ENCODE assay signal across 9 mouse cellular contexts in the genomic region with DNA sequence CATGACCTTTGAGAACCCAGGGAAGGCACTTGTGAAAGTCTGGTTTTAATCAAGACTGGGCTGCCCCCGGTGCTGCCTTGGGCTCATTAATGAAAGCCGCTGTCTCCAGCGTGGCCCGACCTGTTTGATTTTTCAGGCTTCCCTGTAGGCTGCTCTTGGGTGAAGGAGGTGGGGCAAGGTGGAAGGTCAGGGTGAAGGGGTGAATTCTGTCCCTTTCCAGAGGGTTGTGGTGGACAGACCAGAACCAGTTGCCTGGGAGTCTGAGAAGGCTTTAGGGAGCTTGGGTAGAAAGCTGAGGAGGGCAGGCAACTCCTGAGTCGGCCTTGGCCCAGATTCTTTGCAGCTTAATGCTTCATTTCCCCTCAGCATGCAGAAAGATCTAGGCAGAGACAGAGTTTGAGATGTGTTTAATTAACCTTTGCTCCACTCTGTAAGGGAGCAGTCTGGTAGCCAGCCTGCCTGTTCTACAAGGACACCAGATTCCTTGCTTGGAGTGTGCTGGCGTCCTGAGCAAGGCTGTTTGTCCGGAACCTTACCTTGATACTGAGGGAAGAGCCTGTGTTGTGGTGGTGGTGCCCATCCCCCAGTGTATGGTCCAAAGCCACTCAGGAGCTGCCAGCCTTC. TPM values are rescaled to one million over a fixed set of nuclear protein-coding genes. Genes with fewer than 3 reads are reported as not detected.
DNase-seq lines count a peak whose midpoint lies in the region; ATAC-seq lines count a peak whose summit lies in the region.
"Had no signal": no experiment of that assay in that cellular context is flagged by ENCODE, and none has a peak within 500 bp of the region (broad histone marks: within the 10 kb centered on the region; RNA-seq: fewer than 3 reads in every experiment).

No protein-coding gene starts in this region.

- H3K4me3 ChIP-seq in hindbrain, embryonic 12.5 days = no peak overlapping the region
- no peak overlapping the region for H3K4me3 ChIP-seq in hindbrain, embryonic 16.5 days (ENCODE audit: low read length)
- 0 out of 2 replicates have a peak overlapping the region, but pooled peaks have one; percentile 16 for H3K4me3 ChIP-seq in embryonic facial prominence, embryonic 10.5 days
- H3K4me3 ChIP-seq in midbrain, embryonic 15.5 days = no peak overlapping the region

- H3K9me3 ChIP-seq in hindbrain, embryonic 12.5 days (replicated peaks) = no peaks in the 10 kb centered on the region
- no peaks in the 10 kb centered on the region for H3K9me3 ChIP-seq in hindbrain, embryonic 16.5 days (ENCODE audit: control insufficient read depth, low read length)
- H3K9me3 ChIP-seq in embryonic facial prominence, embryonic 10.5 days = no peaks in the 10 kb centered on the region
- no peaks in the 10 kb centered on the region for H3K9me3 ChIP-seq in midbrain, embryonic 15.5 days

- H3K4me2 ChIP-seq in hindbrain, embryonic 12.5 days (replicated peaks) = no peak overlapping the region
- no peak overlapping the region for H3K4me2 ChIP-seq in hindbrain, embryonic 16.5 days (ENCODE audit: low read length)
- no peak overlapping the region for H3K4me2 ChIP-seq in midbrain, embryonic 15.5 days
- H3K4me2 ChIP-seq: heart, embryonic 11.5 days had no signal

- H3K36me3 ChIP-seq in hindbrain, embryonic 12.5 days = 0 out of 2 replicates have a peak, but pooled peaks cover 3% of the 10 kb centered on the region
- H3K36me3 ChIP-seq in hindbrain, embryonic 16.5 days (ENCODE audit: control insufficient read depth, insufficient read depth, low read length) = peaks cover 4% of the 10 kb centered on the region; the same call in 1 of the 2 replicates
- H3K36me3 ChIP-seq in embryonic facial prominence, embryonic 10.5 days (replicated peaks) = peaks cover 33% of the 10 kb centered on the region
- 0 out of 2 replicates have a peak, but pooled peaks cover 5% of the 10 kb centered on the region for H3K36me3 ChIP-seq in midbrain, embryonic 15.5 days (replicated peaks)

- no peak overlapping the region for H3K9ac ChIP-seq in hindbrain, embryonic 12.5 days
- H3K9ac ChIP-seq in hindbrain, embryonic 16.5 days (ENCODE audit: low read depth, low read length) = no peak overlapping the region
- H3K9ac ChIP-seq in midbrain, embryonic 15.5 days = no peak overlapping the region

- no peak for ATAC-seq in hindbrain, embryonic 12.5 days (ENCODE audit: low FRiP score)
- ATAC-seq in hindbrain, embryonic 16.5 days = no peak
- no peak for ATAC-seq in midbrain, embryonic 15.5 days (replicated peaks)
- ATAC-seq in activated CD4-positive, CD25-positive, alpha-beta regulatory T cell, adult 4 months = no peak

- peaks cover 73% of the 10 kb centered on the region for H3K4me1 ChIP-seq in hindbrain, embryonic 12.5 days
- H3K4me1 ChIP-seq in hindbrain, embryonic 16.5 days (ENCODE audit: control insufficient read depth, insufficient read depth, low read depth, low read length) = peaks cover 11% of the 10 kb centered on the region
- H3K4me1 ChIP-seq in embryonic facial prominence, embryonic 10.5 days = peaks cover 88% of the 10 kb centered on the region
- H3K4me1 ChIP-seq in midbrain, embryonic 15.5 days = peaks cover 26% of the 10 kb centered on the region

- peak overlapping the region; percentile 37; the same call in 1 of the 2 replicates for H3K27ac ChIP-seq in hindbrain, embryonic 12.5 days
- no peak overlapping the region for H3K27ac ChIP-seq in hindbrain, embryonic 16.5 days (ENCODE audit: low read depth, low read length)
- peak overlapping the region; percentile 81 for H3K27ac ChIP-seq in embryonic facial prominence, embryonic 10.5 days (replicated peaks)
- peak overlapping the region; percentile 22; the same call in 1 of the 2 replicates for H3K27ac ChIP-seq in midbrain, embryonic 15.5 days

- peak; percentile 84 for DNase-seq in embryonic facial prominence, embryonic 10.5 days (ENCODE audit: low spot score)
- peak; percentile 67 to 76 for DNase-seq in kidney, adult 8-10 months
- DNase-seq in natural killer cell, adult 2 months (ENCODE audit: low spot score in 2 of 2) = no peak
- DNase-seq: cerebellum, adult 9-11 months had no signal

- H3K27me3 ChIP-seq in hindbrain, embryonic 12.5 days = no peaks in the 10 kb centered on the region
- H3K27me3 ChIP-seq in hindbrain, embryonic 16.5 days (replicated peaks; ENCODE audit: control insufficient read depth, insufficient read depth, low read length) = no peaks in the 10 kb centered on the region
- H3K27me3 ChIP-seq in embryonic facial prominence, embryonic 10.5 days (replicated peaks; ENCODE audit: low read depth, poor library complexity, severe bottlenecking) = no peaks in the 10 kb centered on the region
- no peaks in the 10 kb centered on the region for H3K27me3 ChIP-seq in midbrain, embryonic 15.5 days (replicated peaks)

- WGBS in hindbrain, embryonic 12.5 days = 22% methylated on average over 7 of the region's 7 CpGs
- WGBS in hindbrain, embryonic 16.5 days = 41% methylated on average over 7 of the region's 7 CpGs
- 14% methylated on average over 7 of the region's 7 CpGs for WGBS in embryonic facial prominence, embryonic 10.5 days
- 37% methylated on average over 7 of the region's 7 CpGs for WGBS in midbrain, embryonic 15.5 days

RNA-seq across cellular contexts. Expression of a gene that starts 15.3 kb away (rescaled TPM):
- polyA plus RNA-seq in hindbrain, embryonic 12.5 days (2016; fragmentation: Nextera tagmentation; extraction: Ambion mirVana) = 5.0 and 6.5 TPM in 2 replicates
- polyA plus RNA-seq in hindbrain, embryonic 16.5 days (2015; fragmentation: Nextera tagmentation; extraction: Ambion mirVana) = 4.3 and 4.8 TPM in 2 replicates
- polyA plus RNA-seq in embryonic facial prominence, embryonic 10.5 days (2016; fragmentation: Nextera tagmentation; extraction: Ambion mirVana) = 7.1 and 8.4 TPM in 2 replicates
- polyA plus RNA-seq in midbrain, embryonic 15.5 days (2015; fragmentation: Nextera tagmentation; extraction: Ambion mirVana) = 4.2 and 5.4 TPM in 2 replicates
- 1 to 10 TPM in 1 of 2 experiments, not detected in 1; 1.9 TPM for polyA plus RNA-seq in activated CD4-positive, CD25-positive, alpha-beta regulatory T cell, adult 4 months (2017; shearing (Covaris generic))

RNA-seq across cellular contexts. Expression of a gene that starts 24.5 kb away (rescaled TPM):
- polyA plus RNA-seq in hindbrain, embryonic 12.5 days (2016; fragmentation: Nextera tagmentation; extraction: Ambion mirVana) = 87.8 and 94.7 TPM in 2 replicates
- 94.4 and 95.3 TPM in 2 replicates for polyA plus RNA-seq in hindbrain, embryonic 16.5 days (2015; fragmentation: Nextera tagmentation; extraction: Ambion mirVana)
- polyA plus RNA-seq in embryonic facial prominence, embryonic 10.5 days (2016; fragmentation: Nextera tagmentation; extraction: Ambion mirVana) = 113 TPM in 2 replicates
- polyA plus RNA-seq in midbrain, embryonic 15.5 days (2015; fragmentation: Nextera tagmentation; extraction: Ambion mirVana) = 83.3 and 86.6 TPM in 2 replicates
- polyA plus RNA-seq in activated CD4-positive, CD25-positive, alpha-beta regulatory T cell, adult 4 months (2017; shearing (Covaris generic)) = 10 to 100 TPM; 44.6 to 47.6 TPM

RNA-seq across cellular contexts. Expression of a gene that starts 48.9 kb away (rescaled TPM):
- polyA plus RNA-seq in hindbrain, embryonic 12.5 days (2016; fragmentation: Nextera tagmentation; extraction: Ambion mirVana) = 2.7 and 3.0 TPM in 2 replicates
- polyA plus RNA-seq in hindbrain, embryonic 16.5 days (2015; fragmentation: Nextera tagmentation; extraction: Ambion mirVana) = 6.0 and 6.4 TPM in 2 replicates
- 0.89 and 1.5 TPM in 2 replicates for polyA plus RNA-seq in embryonic facial prominence, embryonic 10.5 days (2016; fragmentation: Nextera tagmentation; extraction: Ambion mirVana)
- 4.6 and 6.4 TPM in 2 replicates for polyA plus RNA-seq in midbrain, embryonic 15.5 days (2015; fragmentation: Nextera tagmentation; extraction: Ambion mirVana)
- polyA plus RNA-seq in activated CD4-positive, CD25-positive, alpha-beta regulatory T cell, adult 4 months (2017; shearing (Covaris generic)) = not detected

Comparison
In these comparisons a context has a peak if more than half of its experiments do, and no peak if none do; other contexts are left out.
1. DNase-seq: peak in embryonic facial prominence, embryonic 10.5 days (single experiment) and kidney, adult 8-10 months (2 of 2); none in natural killer cell, adult 2 months (0 of 2).